Comparison of ENCODE assay signal across 15 mouse cellular contexts in genomic region chr11:86952659-86953058, GRCm38 (mm10). TPM values are rescaled to one million over a fixed set of nuclear protein-coding genes. Genes with fewer than 3 reads are reported as not detected.
A peak's percentile ranks its signal among the peaks of the same experiment; 100 is the strongest.
DNase-seq lines count a peak whose midpoint lies in the region; ATAC-seq and TF ChIP-seq lines count a peak whose summit lies in the region.
"Had no signal": no experiment of that assay in that cellular context is flagged by ENCODE, and none has a peak within 500 bp of the region (broad histone marks: within the 10 kb centered on the region; RNA-seq: fewer than 3 reads in every experiment).

No protein-coding gene starts in this region.

- TF ChIP-seq CTCF in kidney, adult 2 months (conservative IDR thresholded peaks at IDR 0.05; ENCODE audit: insufficient read depth, insufficient read length, low read depth, low read length): no peak

- H3K9me3 ChIP-seq in kidney, embryonic 16.5 days (ENCODE audit: low read length): no peaks in the 10 kb centered on the region
- H3K9me3 ChIP-seq in embryonic facial prominence, embryonic 11.5 days (replicated peaks; ENCODE audit: control insufficient read depth, low read length): no peaks in the 10 kb centered on the region
- H3K9me3 ChIP-seq: embryonic facial prominence, embryonic 15.5 days; G1E; intestine, embryonic 15.5 days; liver, embryonic 13.5 days; megakaryocyte, embryonic 14.5 days had no signal

- DNase-seq in adrenal gland, adult 2 months: peak; percentile 80
- DNase-seq in adrenal gland, adult 18-20 months (ENCODE audit: low spot score in 2 of 2): no peak
- no peak for DNase-seq in kidney, adult 2 months
- DNase-seq in Muller cell, postnatal 12 days (ENCODE audit: inconsistent ontology term): peak; percentile 50
- DNase-seq in embryonic facial prominence, embryonic 11.5 days (ENCODE audit: low spot score): no peak
- no peak for DNase-seq in cerebellum, postnatal 25 days
- DNase-seq: cerebellum, adult 9-10 months; layer of hippocampus, adult 9-11 months; liver, embryonic 13.5 days had no signal

- no peak overlapping the region for H3K9ac ChIP-seq in kidney, embryonic 16.5 days (replicated peaks; ENCODE audit: low read length)
- no peak overlapping the region; the same call in 1 of the 2 replicates for H3K9ac ChIP-seq in embryonic facial prominence, embryonic 11.5 days (replicated peaks; ENCODE audit: low read length)
- H3K9ac ChIP-seq: embryonic facial prominence, embryonic 15.5 days; intestine, embryonic 15.5 days; liver, embryonic 13.5 days had no signal

- 97% methylated on average over 2 of the region's 2 CpGs for WGBS in kidney, embryonic 16.5 days
- 94% methylated on average over 2 of the region's 2 CpGs for WGBS in kidney, adult 2 months
- WGBS in embryonic facial prominence, embryonic 11.5 days: 87% methylated on average over 2 of the region's 2 CpGs

- no peaks in the 10 kb centered on the region for H3K27me3 ChIP-seq in kidney, embryonic 16.5 days (ENCODE audit: insufficient read depth, low read length)
- no peaks in the 10 kb centered on the region for H3K27me3 ChIP-seq in kidney, adult 2 months (replicated peaks; ENCODE audit: control insufficient read depth, insufficient read depth, low read length)
- no peaks in the 10 kb centered on the region for H3K27me3 ChIP-seq in embryonic facial prominence, embryonic 11.5 days (ENCODE audit: control insufficient read depth, insufficient read depth, low read length)
- H3K27me3 ChIP-seq: embryonic facial prominence, embryonic 15.5 days; intestine, embryonic 15.5 days; liver, embryonic 13.5 days had no signal

- H3K27ac ChIP-seq in kidney, embryonic 16.5 days (ENCODE audit: low read length): peak overlapping the region; percentile 25; the same call in 1 of the 2 replicates
- H3K27ac ChIP-seq in kidney, adult 2 months (ENCODE audit: insufficient read depth, low read depth, low read length): no peak overlapping the region
- 0 out of 2 replicates have a peak overlapping the region, but pooled peaks have one; percentile 13 for H3K27ac ChIP-seq in embryonic facial prominence, embryonic 11.5 days (replicated peaks; ENCODE audit: low read depth, low read length)
- H3K27ac ChIP-seq: embryonic facial prominence, embryonic 15.5 days; intestine, embryonic 15.5 days; liver, embryonic 13.5 days had no signal

- H3K4me1 ChIP-seq in kidney, embryonic 16.5 days (ENCODE audit: insufficient read depth, low read length): peaks cover 52% of the 10 kb centered on the region
- peaks cover 19% of the 10 kb centered on the region for H3K4me1 ChIP-seq in kidney, adult 2 months (ENCODE audit: control insufficient read depth, insufficient read depth, low read length)
- H3K4me1 ChIP-seq in embryonic facial prominence, embryonic 11.5 days (ENCODE audit: control insufficient read depth, insufficient read depth, low read length): no peaks in the 10 kb centered on the region

- no peak overlapping the region for H3K4me3 ChIP-seq in kidney, embryonic 16.5 days (ENCODE audit: low read length)
- no peak overlapping the region for H3K4me3 ChIP-seq in kidney, adult 2 months (ENCODE audit: insufficient read depth, low read depth, low read length)
- H3K4me3 ChIP-seq in embryonic facial prominence, embryonic 11.5 days (ENCODE audit: low read depth, low read length): no peak overlapping the region
- H3K4me3 ChIP-seq: embryonic facial prominence, embryonic 15.5 days; intestine, embryonic 15.5 days; liver, embryonic 13.5 days; megakaryocyte, embryonic 14.5 days had no signal

- TF ChIP-seq POLR2A in kidney, adult 2 months (IDR thresholded peaks at IDR 0.05; ENCODE audit: low read depth, low read length): no peak

- H3K4me2 ChIP-seq in kidney, embryonic 16.5 days (replicated peaks; ENCODE audit: low read depth, low read length): no peak overlapping the region
- H3K4me2 ChIP-seq in embryonic facial prominence, embryonic 11.5 days (ENCODE audit: low read depth, low read length): no peak overlapping the region
- H3K4me2 ChIP-seq: embryonic facial prominence, embryonic 15.5 days; intestine, embryonic 15.5 days; liver, embryonic 13.5 days had no signal

- ATAC-seq in kidney, embryonic 16.5 days (ENCODE audit: low FRiP score, low TSS enrichment): no peak
- no peak for ATAC-seq in embryonic facial prominence, embryonic 11.5 days (replicated peaks; ENCODE audit: insufficient number of reproducible peaks, low FRiP score, low TSS enrichment, low read depth)
- ATAC-seq in monocyte, adult 5-6 weeks (replicated peaks; ENCODE audit: insufficient number of reproducible peaks, low FRiP score, low TSS enrichment, poor library complexity, severe bottlenecking): no peak
- ATAC-seq: intestine, embryonic 15.5 days had no signal

- peaks cover 14% of the 10 kb centered on the region; the same call in 1 of the 2 replicates for H3K36me3 ChIP-seq in kidney, embryonic 16.5 days (ENCODE audit: insufficient read depth, low read length)
- H3K36me3 ChIP-seq in kidney, adult 2 months (ENCODE audit: control insufficient read depth, insufficient read depth, low read length): no peaks in the 10 kb centered on the region
- no peaks in the 10 kb centered on the region for H3K36me3 ChIP-seq in embryonic facial prominence, embryonic 11.5 days (replicated peaks; ENCODE audit: control insufficient read depth, insufficient read depth, low read depth, low read length)
- H3K36me3 ChIP-seq: embryonic facial prominence, embryonic 15.5 days; G1E; intestine, embryonic 15.5 days; liver, embryonic 13.5 days had no signal

RNA-seq across cellular contexts. Expression of gene Ypel2, which starts 40.8 kb away (rescaled TPM):
- 10 to 100 TPM; 21.6 to 32.2 TPM for total RNA-seq in adrenal gland, adult 2 months (2021)
- polyA plus RNA-seq in adrenal gland, adult 2 months (2012; rRNA removed): 13.1 and 16.2 TPM in 2 replicates
- total RNA-seq in adrenal gland, adult 18-20 months (2021): 10 to 100 TPM; 12.8 to 31.2 TPM
- 11.6 and 13.2 TPM in 2 replicates for polyA plus RNA-seq in kidney, embryonic 16.5 days (2015; fragmentation: Nextera tagmentation; extraction: Ambion mirVana)
- 4.7 TPM in 2 replicates for polyA plus RNA-seq in kidney, adult 2 months (2012; rRNA removed)
- polyA plus RNA-seq in embryonic facial prominence, embryonic 11.5 days (2014; fragmentation: Nextera tagmentation; extraction: Ambion mirVana): 6.2 and 7.6 TPM in 2 replicates
- 4.2 to 10.7 TPM (median 6.5 TPM) in 3 replicates for total RNA-seq in monocyte, adult 5-6 weeks (2017)

Comparison
In these comparisons a context has a peak if more than half of its experiments do, and no peak if none do; other contexts are left out.
1. DNase-seq: peak in adrenal gland, adult 2 months (single experiment) and Muller cell, postnatal 12 days (single experiment); none in adrenal gland, adult 18-20 months (0 of 2), kidney, adult 2 months (single experiment), embryonic facial prominence, embryonic 11.5 days (single experiment) and cerebellum, postnatal 25 days (0 of 2).